Mouse (Mus musculus): ENCODE measurements around the gene Arhgef39.

Arhgef39 gene

GRCm38 (mm10) chr4:43478906-43479832 is 20.3 kb downstream of the Arhgef39 start:
- DNase-seq (ENCODE audit: low spot score in 2 of 2), result peak in 1 of 2 experiments; percentile 65

DNA sequence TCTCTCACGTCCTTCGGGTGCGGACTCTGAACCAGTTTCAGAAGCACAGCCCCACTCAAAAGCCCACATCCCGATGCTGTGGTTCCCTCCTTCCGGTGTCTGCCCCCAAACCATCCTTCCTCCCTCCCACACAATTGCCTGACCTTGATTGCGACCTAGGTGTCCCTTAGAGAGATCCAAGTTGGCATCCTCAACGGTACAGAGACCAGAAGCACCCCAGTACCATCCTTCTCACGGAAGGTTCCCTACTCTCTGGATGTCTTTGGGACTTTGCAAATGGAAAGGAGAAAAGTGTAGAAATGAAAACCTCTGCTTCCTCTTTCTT is 21.0 kb downstream of the Arhgef39 start:
- no peak for DNase-seq (ENCODE audit: low spot score in 2 of 2)

- peak; percentile 59 to 72 for DNase-seq (ENCODE audit: low spot score in 2 of 2)
These were observed 21.5 kb downstream of the Arhgef39 start for GRCm38 (mm10) chr4:43477857-43478533.

DNA sequence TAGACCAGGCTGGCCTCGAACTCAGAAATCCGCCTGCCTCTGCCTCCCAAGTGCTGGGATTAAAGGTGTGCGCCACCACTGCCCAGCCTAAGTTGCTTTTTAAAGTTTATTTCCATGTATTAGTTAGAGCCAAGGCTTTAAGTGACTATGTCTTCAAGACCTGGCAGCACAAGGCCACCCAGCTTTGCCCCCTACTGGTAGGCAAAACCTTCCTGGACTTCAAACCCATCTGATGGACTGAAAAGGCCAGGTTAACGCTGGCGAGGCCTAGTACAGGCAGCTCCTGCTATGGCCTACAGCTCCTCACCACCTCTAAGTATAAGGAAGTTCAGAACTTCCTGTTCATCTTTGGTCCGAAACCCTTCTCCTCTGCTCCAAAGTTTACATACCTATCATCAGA is 22.9 kb downstream of the Arhgef39 start:
- no peak for DNase-seq (ENCODE audit: low spot score in 2 of 2)

GRCm38 (mm10) chr4:43473636-43474035 is 25.9 kb downstream of the Arhgef39 start:
- no peak for DNase-seq (ENCODE audit: low spot score in 2 of 2)

- no peak for DNase-seq (ENCODE audit: low spot score in 2 of 2)
These were observed 29.2 kb downstream of the Arhgef39 start for GRCm38 (mm10) chr4:43470301-43470700.

GRCm38 (mm10) chr4:43466872-43467271 is 32.6 kb downstream of the Arhgef39 start:
- DNase-seq (ENCODE audit: low spot score in 2 of 2), result no peak

DNA sequence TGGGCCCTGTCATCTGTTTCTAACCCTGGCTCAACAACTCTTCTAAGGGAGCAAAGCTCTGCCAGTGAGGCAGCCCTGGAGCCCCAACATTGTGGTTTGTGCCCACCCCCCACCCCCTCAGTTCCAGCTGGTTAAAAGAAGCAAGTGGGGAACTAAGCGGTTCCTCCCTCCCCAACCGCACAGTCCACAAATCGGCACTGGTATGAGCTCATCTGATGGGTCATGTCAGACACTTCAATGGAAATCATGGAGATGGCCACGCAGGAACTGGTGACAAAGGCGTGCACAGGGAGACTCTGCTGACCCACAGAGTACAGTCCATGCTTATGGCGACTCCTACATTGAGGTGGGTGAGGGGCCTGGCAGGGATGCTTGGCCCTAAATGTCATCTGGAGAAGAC is 33.6 kb downstream of the Arhgef39 start:
- no peak for DNase-seq (ENCODE audit: low spot score in 2 of 2)

GRCm38 (mm10) chr4:43463102-43463501 is 36.4 kb downstream of the Arhgef39 start:
- DNase-seq (ENCODE audit: low spot score in 2 of 2), result no peak

- no peak for DNase-seq (ENCODE audit: low spot score in 2 of 2)
These were observed 42.4 kb downstream of the Arhgef39 start for GRCm38 (mm10) chr4:43457124-43457523.

- DNase-seq (ENCODE audit: low spot score in 2 of 2), result no peak
These were observed 43.0 kb downstream of the Arhgef39 start for GRCm38 (mm10) chr4:43456470-43456869.

DNA sequence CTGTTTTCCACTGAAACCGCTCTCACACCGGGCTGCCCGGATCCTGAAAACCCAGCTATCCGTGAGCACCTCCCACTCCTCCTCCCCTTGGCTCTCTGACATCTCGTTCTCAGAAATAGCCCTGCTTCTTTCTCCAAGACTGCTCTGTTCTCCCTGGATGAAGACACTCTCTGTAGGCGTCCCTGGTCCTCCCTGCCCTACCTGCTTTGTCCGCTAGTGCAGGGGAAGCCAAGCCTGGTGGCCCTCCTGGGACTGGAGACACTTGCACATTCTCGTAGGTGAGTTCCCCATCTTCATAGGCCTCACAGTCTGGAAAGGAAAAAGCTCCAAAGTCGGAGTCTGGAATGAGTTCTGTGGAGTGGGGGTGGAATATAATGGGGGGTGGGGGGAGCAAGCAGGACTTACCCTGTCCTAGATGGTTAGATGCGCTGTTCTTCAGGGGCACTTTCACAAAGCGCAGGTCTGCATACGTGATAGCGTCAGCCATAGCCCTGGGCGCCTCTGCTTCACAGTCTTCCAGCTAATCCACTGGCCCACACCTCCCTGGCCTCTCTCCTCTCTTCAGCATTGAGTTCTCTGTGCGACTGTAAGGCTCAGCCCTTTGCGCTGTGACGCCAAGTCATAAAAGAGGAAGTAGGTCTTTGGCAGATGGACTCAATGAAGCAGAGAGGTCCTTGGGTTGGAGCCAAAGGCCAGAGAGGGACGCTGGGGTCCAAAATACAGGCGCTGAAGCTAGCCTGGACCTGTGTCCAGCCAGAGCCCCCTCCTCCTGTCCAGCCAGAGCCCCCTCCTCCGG is 45.3 kb downstream of the Arhgef39 start, which contains the start of gene Cd72:
Cd72 (minus strand) TSS at position 588 of the 796 bp plus-strand sequence.
- DNase-seq (ENCODE audit: low spot score in 2 of 2), result no peak

DNA sequence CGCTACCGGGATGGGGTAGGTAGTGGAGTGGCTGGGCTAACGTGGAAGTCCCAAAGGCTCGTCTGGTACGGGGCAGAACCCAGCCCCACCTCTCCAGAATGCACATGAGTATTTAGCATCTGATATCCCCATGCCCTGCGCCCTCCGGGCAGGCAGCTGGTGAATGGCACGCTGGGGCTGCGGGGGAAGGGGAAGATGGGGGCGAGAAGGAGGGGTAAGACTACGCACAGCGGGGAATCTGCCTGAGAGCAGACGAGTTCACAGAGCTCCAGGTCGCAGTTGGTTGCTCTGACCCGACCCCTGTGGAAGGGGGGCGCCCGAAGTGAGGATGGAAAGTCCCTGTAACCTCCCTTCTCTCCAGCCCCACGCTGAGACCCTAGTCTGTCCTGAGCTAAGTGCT is 46.1 kb downstream of the Arhgef39 start:
- DNase-seq (ENCODE audit: low spot score in 2 of 2), result no peak

- DNase-seq (ENCODE audit: low spot score in 2 of 2), result no peak
These were observed 47.2 kb downstream of the Arhgef39 start for GRCm38 (mm10) chr4:43452315-43452714.

DNA sequence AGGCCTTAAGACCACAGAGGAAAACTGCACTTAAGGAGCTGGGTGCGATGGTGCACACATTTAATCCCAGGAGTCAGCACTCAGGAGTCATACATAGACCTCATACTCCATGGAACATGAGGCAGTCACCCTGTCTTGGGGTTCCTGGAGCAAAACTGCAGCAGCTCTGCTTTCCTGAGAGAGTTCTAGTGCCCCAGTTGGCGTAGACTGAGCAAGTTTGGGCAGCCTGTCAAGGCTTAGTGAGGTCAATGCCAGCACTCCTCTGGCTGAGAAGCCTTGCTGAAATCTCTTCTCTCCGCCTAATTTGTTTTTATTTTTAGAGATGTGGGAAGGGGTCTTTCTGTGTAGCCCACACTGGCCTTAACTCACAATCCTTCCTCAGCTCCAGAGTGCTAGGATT is 50.9 kb downstream of the Arhgef39 start:
- DNase-seq (ENCODE audit: low spot score in 2 of 2), result no peak

DNA sequence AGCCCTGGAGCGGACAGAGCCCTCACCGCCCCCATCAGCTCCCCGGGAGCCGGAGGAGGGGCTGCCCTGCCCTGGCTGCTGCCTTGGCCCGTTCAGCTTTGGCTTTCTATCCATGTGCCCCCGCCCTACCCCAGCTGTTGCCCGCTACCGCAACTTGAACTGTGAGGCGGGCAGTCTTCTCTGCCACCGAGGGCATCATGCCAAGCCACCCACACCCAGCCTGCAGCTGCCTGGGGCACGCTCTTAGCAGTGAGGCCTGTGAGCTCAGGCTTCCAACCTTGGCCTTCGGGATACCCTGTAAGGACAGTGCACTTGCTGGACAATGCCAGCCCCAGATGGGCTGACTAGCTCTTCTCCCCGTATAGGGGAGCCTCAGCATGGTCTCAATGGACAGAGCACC is 52.2 kb downstream of the Arhgef39 start:
- no peak for DNase-seq (ENCODE audit: low spot score in 2 of 2)
